Mouse (Mus musculus): Measurements from ENCODE around the gene Fkbp5. TPM values are rescaled to one million over a fixed set of nuclear protein-coding genes. Genes with fewer than 3 reads are reported as not detected.

Gene Fkbp5
- polyA plus RNA-seq, 1 experiment from 2014 or later: 32.8 TPM

DNA sequence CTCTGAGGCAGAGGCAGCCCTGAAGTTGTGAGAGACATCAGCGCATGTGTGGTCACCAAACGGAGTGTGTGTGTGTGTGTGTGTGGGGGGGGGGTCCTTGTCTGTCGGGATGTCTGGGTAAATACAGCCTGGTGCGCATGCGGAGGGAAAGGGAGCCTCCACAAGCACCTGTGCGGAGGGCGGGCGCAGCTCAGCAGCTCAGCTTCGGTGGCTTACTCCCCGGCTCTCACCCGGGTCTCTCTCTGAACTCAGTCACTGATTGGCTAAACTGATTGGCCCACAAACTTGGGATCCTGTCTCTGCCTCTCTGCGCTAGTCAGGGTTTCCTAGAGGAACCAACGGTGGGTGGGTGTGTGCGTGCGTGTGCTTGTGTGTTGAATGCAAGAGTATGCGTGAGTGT lies 142.8 kb downstream of the Fkbp5 start:
- WGBS: 15% methylated on average over 16 of the region's 16 CpGs
- no peak overlapping the region for H3K4me3 ChIP-seq
- H3K36me3 ChIP-seq: no peaks in the 10 kb centered on the region
- no peak overlapping the region for H3K9ac ChIP-seq (replicated peaks)
- H3K27ac ChIP-seq (replicated peaks): no peak overlapping the region
- no peak for ATAC-seq (replicated peaks)
- no peaks in the 10 kb centered on the region for H3K4me1 ChIP-seq
- no peaks in the 10 kb centered on the region for H3K9me3 ChIP-seq
- peaks cover 17% of the 10 kb centered on the region for H3K27me3 ChIP-seq
- no peak overlapping the region for H3K4me2 ChIP-seq (replicated peaks)

DNA sequence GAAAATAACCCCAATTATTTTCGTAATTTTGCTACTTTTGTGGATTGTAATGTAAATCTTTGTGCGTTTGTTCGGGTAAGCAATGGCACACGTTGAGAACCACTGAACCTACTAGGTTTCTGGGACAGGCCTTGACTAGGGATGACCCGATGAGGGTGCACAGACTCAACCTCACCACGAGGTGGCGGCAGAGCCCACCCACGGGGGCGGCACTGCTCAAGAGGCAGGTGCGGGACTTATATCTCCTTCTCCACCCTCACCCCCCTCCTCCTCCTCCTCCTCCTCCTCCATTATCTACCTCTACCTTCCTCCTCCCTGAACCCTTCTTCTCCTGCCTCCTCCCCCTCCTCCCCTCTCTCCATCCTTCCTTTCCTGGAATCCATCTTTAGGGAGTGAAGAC lies 143.5 kb downstream of the Fkbp5 start:
- peaks cover 17% of the 10 kb centered on the region for H3K27me3 ChIP-seq
- H3K36me3 ChIP-seq: no peaks in the 10 kb centered on the region
- H3K27ac ChIP-seq (replicated peaks): no peak overlapping the region
- no peak overlapping the region for H3K9ac ChIP-seq (replicated peaks)
- 12% methylated on average over 10 of the region's 10 CpGs for WGBS
- no peak for ATAC-seq (replicated peaks)
- no peak overlapping the region for H3K4me3 ChIP-seq
- no peaks in the 10 kb centered on the region for H3K4me1 ChIP-seq
- H3K9me3 ChIP-seq: no peaks in the 10 kb centered on the region
- no peak overlapping the region for H3K4me2 ChIP-seq (replicated peaks)

GRCm38 (mm10) chr17:28371941-28372340 lies 145.4 kb downstream of the Fkbp5 start:
- ATAC-seq (replicated peaks): no peak
- H3K9me3 ChIP-seq: no peaks in the 10 kb centered on the region
- no peak overlapping the region for H3K9ac ChIP-seq (replicated peaks)
- H3K27me3 ChIP-seq: peaks cover 17% of the 10 kb centered on the region
- 53% methylated on average over 1 of the region's 1 CpGs for WGBS
- H3K4me3 ChIP-seq: no peak overlapping the region
- H3K36me3 ChIP-seq: no peaks in the 10 kb centered on the region
- H3K4me2 ChIP-seq (replicated peaks): no peak overlapping the region
- H3K27ac ChIP-seq (replicated peaks): no peak overlapping the region
- no peaks in the 10 kb centered on the region for H3K4me1 ChIP-seq

DNA sequence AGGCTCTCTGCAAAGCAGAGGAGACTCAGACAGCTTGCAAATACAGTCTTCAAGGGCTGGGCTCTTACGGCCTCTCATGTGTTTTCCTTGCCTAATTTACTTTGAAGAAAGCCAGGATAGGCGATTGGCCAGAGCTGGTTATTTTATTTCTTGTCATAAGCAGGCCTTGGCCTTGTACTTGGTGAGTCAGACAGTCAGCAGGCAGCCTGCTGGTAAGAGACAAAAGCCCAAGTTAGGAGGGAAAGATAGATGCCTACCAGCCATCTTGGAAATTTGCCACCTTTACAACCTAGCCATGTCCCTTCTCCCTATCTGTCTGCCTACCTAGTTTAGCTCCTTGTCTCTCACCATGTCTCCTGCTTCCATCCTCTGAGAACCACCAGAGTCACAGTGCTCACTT lies 146.0 kb downstream of the Fkbp5 start:
- H3K9me3 ChIP-seq: no peaks in the 10 kb centered on the region
- no peak overlapping the region for H3K9ac ChIP-seq (replicated peaks)
- H3K4me1 ChIP-seq: no peaks in the 10 kb centered on the region
- H3K27me3 ChIP-seq: peaks cover 17% of the 10 kb centered on the region
- H3K36me3 ChIP-seq: no peaks in the 10 kb centered on the region
- WGBS: 76% methylated on average over 2 of the region's 2 CpGs
- H3K4me3 ChIP-seq: no peak overlapping the region
- no peak overlapping the region for H3K27ac ChIP-seq (replicated peaks)
- no peak overlapping the region for H3K4me2 ChIP-seq (replicated peaks)
- no peak for ATAC-seq (replicated peaks)

- Histone ChIP-seq H3K36me3 (no peaks in the 10 kb centered on the region), H3K27me3 (peaks cover 19% of the 10 kb centered on the region), H3K9ac (replicated peaks) (no peak overlapping the region), H3K27ac (replicated peaks) (no peak overlapping the region), H3K4me3 (no peak overlapping the region), H3K4me2 (replicated peaks) (no peak overlapping the region), H3K9me3 (no peaks in the 10 kb centered on the region), H3K4me1 (peaks cover 4% of the 10 kb centered on the region)
- no peak for ATAC-seq (replicated peaks)
- WGBS: 89% methylated on average over 5 of the region's 5 CpGs
These were observed 148.3 kb downstream of the Fkbp5 start for GRCm38 (mm10) chr17:28369056-28369455.

- no peak overlapping the region for H3K4me3 ChIP-seq
- ATAC-seq (replicated peaks): no peak
- H3K9ac ChIP-seq (replicated peaks): no peak overlapping the region
- H3K27ac ChIP-seq (replicated peaks): no peak overlapping the region
- peaks cover 25% of the 10 kb centered on the region for H3K27me3 ChIP-seq
- WGBS: 6% methylated on average over 13 of the region's 13 CpGs
- H3K4me1 ChIP-seq: peaks cover 8% of the 10 kb centered on the region
- H3K4me2 ChIP-seq (replicated peaks): no peak overlapping the region
- H3K36me3 ChIP-seq: no peaks in the 10 kb centered on the region
- no peaks in the 10 kb centered on the region for H3K9me3 ChIP-seq
These were observed 148.9 kb downstream of the Fkbp5 start for GRCm38 (mm10) chr17:28368449-28368848.

DNA sequence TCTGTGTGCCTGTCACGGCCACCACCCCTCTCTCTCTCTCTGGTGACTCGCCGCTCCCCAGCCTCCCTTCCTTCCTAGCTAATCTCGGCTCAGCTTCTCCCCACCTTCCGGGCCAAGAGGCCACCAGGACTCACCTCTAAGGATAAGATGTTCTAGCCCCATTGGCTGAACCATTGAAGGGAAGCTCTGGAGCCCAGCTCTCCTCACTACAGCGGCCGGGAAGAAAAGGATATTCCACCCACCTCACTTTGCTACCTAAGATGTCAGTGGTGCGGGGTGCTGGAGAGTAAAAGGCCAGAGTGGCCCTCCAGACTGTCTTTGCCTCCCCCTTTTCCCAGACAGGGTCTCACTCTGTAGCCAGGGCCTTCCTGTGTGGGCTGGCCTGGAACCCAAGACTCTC lies 152.2 kb downstream of the Fkbp5 start, which contains the start of gene Tulp1:
Gene Tulp1 (minus strand): TSS at position 101 of the 400 bp plus-strand sequence.
- no peak for ATAC-seq (replicated peaks)
- Histone ChIP-seq H3K4me1 (peaks cover 21% of the 10 kb centered on the region), H3K9me3 (no peaks in the 10 kb centered on the region), H3K9ac (replicated peaks) (no peak within 1 kb of the TSS; the same call in 1 of the 2 replicates), H3K4me2 (replicated peaks) (peak within 1 kb of the TSS; percentile 24), H3K27me3 (peaks cover 56% of the 10 kb centered on the region), H3K27ac (replicated peaks) (no peak within 1 kb of the TSS), H3K4me3 (peak within 1 kb of the TSS; percentile 12; the same call in 1 of the 2 replicates), H3K36me3 (no peaks in the 10 kb centered on the region)
- 25% methylated on average over 8 of the region's 8 CpGs for WGBS

- 19% methylated on average over 6 of the region's 6 CpGs for WGBS
- Histone ChIP-seq H3K9me3 (no peaks in the 10 kb centered on the region), H3K27ac (replicated peaks) (no peak overlapping the region), H3K4me1 (peaks cover 21% of the 10 kb centered on the region), H3K36me3 (no peaks in the 10 kb centered on the region), H3K9ac (replicated peaks) (no peak overlapping the region), H3K4me2 (replicated peaks) (no peak overlapping the region), H3K4me3 (no peak overlapping the region), H3K27me3 (peaks cover 65% of the 10 kb centered on the region)
- no peak for ATAC-seq (replicated peaks)
These were observed 153.8 kb downstream of the Fkbp5 start for GRCm38 (mm10) chr17:28363507-28363906.

GRCm38 (mm10) chr17:28362653-28363292 lies 154.6 kb downstream of the Fkbp5 start:
- Histone ChIP-seq H3K4me2 (replicated peaks) (peak overlapping the region; percentile 45), H3K27ac (replicated peaks) (no peak overlapping the region), H3K9me3 (no peaks in the 10 kb centered on the region), H3K9ac (replicated peaks) (0 out of 2 replicates have a peak overlapping the region, but pooled peaks have one; percentile 5), H3K36me3 (no peaks in the 10 kb centered on the region), H3K4me1 (peaks cover 21% of the 10 kb centered on the region), H3K4me3 (peak overlapping the region; percentile 22), H3K27me3 (peaks cover 70% of the 10 kb centered on the region)
- 3% methylated on average over 25 of the region's 25 CpGs for WGBS
- ATAC-seq (replicated peaks): no peak

- Histone ChIP-seq H3K27ac (replicated peaks) (no peak overlapping the region), H3K9ac (replicated peaks) (0 out of 2 replicates have a peak overlapping the region, but pooled peaks have one; percentile 5), H3K4me3 (peak overlapping the region; percentile 22), H3K4me1 (peaks cover 21% of the 10 kb centered on the region), H3K27me3 (peaks cover 70% of the 10 kb centered on the region), H3K36me3 (no peaks in the 10 kb centered on the region), H3K9me3 (no peaks in the 10 kb centered on the region), H3K4me2 (replicated peaks) (peak overlapping the region; percentile 45)
- no peak for ATAC-seq (replicated peaks)
- 40% methylated on average over 11 of the region's 11 CpGs for WGBS
These were observed 155.2 kb downstream of the Fkbp5 start for GRCm38 (mm10) chr17:28361921-28362652.

DNA sequence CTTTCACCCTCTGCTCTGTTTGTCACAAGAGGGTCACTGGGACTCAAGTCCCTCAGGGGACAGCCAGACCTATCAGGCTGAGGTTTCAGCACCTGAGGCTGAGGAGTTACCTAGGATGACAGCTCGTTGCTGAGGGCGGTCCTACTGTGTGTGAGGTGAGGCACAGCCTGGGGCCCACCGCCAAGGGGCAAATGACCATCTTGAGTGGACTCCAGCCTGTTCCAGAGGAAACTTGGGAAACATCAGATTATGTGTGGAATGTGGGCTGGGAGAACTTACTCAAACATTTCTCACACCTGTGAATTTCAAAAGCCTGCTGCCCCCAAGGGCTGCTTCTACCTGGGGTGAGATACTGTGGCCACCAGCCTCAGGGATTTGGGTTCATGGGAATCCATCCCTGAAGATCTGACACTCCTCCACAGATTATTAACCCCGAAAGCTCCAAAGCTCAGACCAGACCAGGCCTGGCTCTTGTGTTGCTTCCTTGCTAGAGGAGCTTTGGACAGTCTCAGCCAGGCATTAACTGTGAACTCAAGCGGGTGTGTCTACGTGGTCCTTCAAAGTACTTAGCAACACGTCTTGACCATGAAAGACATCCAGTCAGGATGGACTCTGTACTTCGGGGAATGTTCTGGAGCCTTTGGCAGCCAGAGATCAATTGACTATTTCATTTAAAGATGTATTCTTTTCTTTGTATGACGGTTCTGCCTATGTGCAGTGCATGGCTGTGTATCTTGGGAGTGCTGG lies 156.6 kb downstream of the Fkbp5 start:
- no peak for ATAC-seq (replicated peaks)
- WGBS: 82% methylated on average over 9 of the region's 9 CpGs
- H3K4me3 ChIP-seq: no peak overlapping the region

More for the DNA sequence above, 156.6 kb downstream of the Fkbp5 start:
- no peak overlapping the region for H3K27ac ChIP-seq (replicated peaks)
- H3K27me3 ChIP-seq: peaks cover 65% of the 10 kb centered on the region
- H3K9me3 ChIP-seq: no peaks in the 10 kb centered on the region
- H3K9ac ChIP-seq (replicated peaks): no peak overlapping the region
- no peak overlapping the region for H3K4me2 ChIP-seq (replicated peaks)
- H3K36me3 ChIP-seq: no peaks in the 10 kb centered on the region
- peaks cover 21% of the 10 kb centered on the region for H3K4me1 ChIP-seq
